Mouse (Mus musculus) ES-E14 (cell line): Measurements from ENCODE around the gene Rreb1.

ENCODE experiments used
- CHD2 ChIP-seq: IDR thresholded peaks from 2 replicates; pipeline ENCODE4 v1.6.1; 2014; ENCODE audit warnings: mild to moderate bottlenecking, low read depth, low read length, inconsistent platforms
- HCFC1 ChIP-seq: IDR thresholded peaks from 2 replicates; pipeline ENCODE4 v1.6.1; 2012; ENCODE audit warnings: low read length, inconsistent platforms, borderline replicate concordance; ENCODE audit not compliant: insufficient read depth
- MAFK ChIP-seq: IDR thresholded peaks from 2 replicates; pipeline ENCODE4 v1.6.1; 2014; ENCODE audit warnings: mild to moderate bottlenecking, low read depth, low read length, inconsistent platforms; ENCODE audit not compliant: insufficient read depth
- ZC3H11A ChIP-seq: IDR thresholded peaks from 2 replicates; pipeline ENCODE4 v1.6.1; 2012; ENCODE audit warnings: low read depth, mild to moderate bottlenecking, inconsistent platforms, low read length, borderline replicate concordance
- ZNF384 ChIP-seq: IDR thresholded peaks from 2 replicates; pipeline ENCODE4 v1.6.1; 2012; ENCODE audit warnings: low read depth, low read length, inconsistent platforms

GRCm38 (mm10) chr13:37749485-37749884, 28.7 kb upstream of the Rreb1 start:
- TF ChIP-seq HCFC1 (no peak), ZC3H11A (no peak), CHD2 (no peak), MAFK (no peak), ZNF384 (no peak)
